8 mouse cellular contexts compared by ENCODE assay signal in genomic region chr10:84441434-84441785, GRCm38 (mm10). TPM values are rescaled to one million over a fixed set of nuclear protein-coding genes. Genes with fewer than 3 reads are reported as not detected.
A peak's percentile ranks its signal among the peaks of the same experiment; 100 is the strongest.
DNase-seq lines count a peak whose midpoint lies in the region; ATAC-seq and TF ChIP-seq lines count a peak whose summit lies in the region.

No protein-coding gene starts in this region.

- peak; percentile 50 for DNase-seq in lung, embryonic 14.5 days
- DNase-seq in lung, postnatal 36 days = no peak
- DNase-seq in kidney, postnatal 0 days (ENCODE audit: low spot score) = peak; percentile 44
- DNase-seq in spleen, postnatal 4 days (ENCODE audit: low spot score in 2 of 2) = no peak
- DNase-seq in cerebellum, adult 11 months = no peak
- DNase-seq in layer of hippocampus, adult 8-10 months (ENCODE audit: low spot score in 2 of 2) = no peak

- peak overlapping the region; percentile 98 for H3K27ac ChIP-seq in lung, embryonic 14.5 days (ENCODE audit: low read depth)
- H3K27ac ChIP-seq in embryonic facial prominence, embryonic 13.5 days = peak overlapping the region; percentile 98
- H3K27ac ChIP-seq in kidney, postnatal 0 days = peak overlapping the region; percentile 96
- peak overlapping the region; percentile 93 for H3K27ac ChIP-seq in olfactory bulb, adult 2 months (ENCODE audit: insufficient read depth, low read depth, low read length)

- no peak for TF ChIP-seq POLR2A in olfactory bulb, adult 2 months (IDR thresholded peaks at IDR 0.05; ENCODE audit: insufficient read depth, low read depth, low read length)

- H3K4me1 ChIP-seq in lung, embryonic 14.5 days (ENCODE audit: insufficient read depth) = peaks cover 17% of the 10 kb centered on the region
- peaks cover 49% of the 10 kb centered on the region for H3K4me1 ChIP-seq in embryonic facial prominence, embryonic 13.5 days
- H3K4me1 ChIP-seq in kidney, postnatal 0 days (replicated peaks; ENCODE audit: insufficient read depth, low read length) = peaks cover 30% of the 10 kb centered on the region
- peaks cover 24% of the 10 kb centered on the region for H3K4me1 ChIP-seq in olfactory bulb, adult 2 months (ENCODE audit: control insufficient read depth, insufficient read depth, low read length)

- H3K9me3 ChIP-seq in lung, embryonic 14.5 days (ENCODE audit: low read depth, low read length) = no peaks in the 10 kb centered on the region
- no peaks in the 10 kb centered on the region for H3K9me3 ChIP-seq in embryonic facial prominence, embryonic 13.5 days
- H3K9me3 ChIP-seq in kidney, postnatal 0 days (replicated peaks; ENCODE audit: low read length) = no peaks in the 10 kb centered on the region

- no peaks in the 10 kb centered on the region for H3K36me3 ChIP-seq in lung, embryonic 14.5 days (ENCODE audit: insufficient read depth)
- no peaks in the 10 kb centered on the region for H3K36me3 ChIP-seq in embryonic facial prominence, embryonic 13.5 days
- no peaks in the 10 kb centered on the region for H3K36me3 ChIP-seq in kidney, postnatal 0 days (ENCODE audit: insufficient read depth, low read length)

- 3% methylated on average over 7 of the region's 7 CpGs for WGBS in lung, embryonic 14.5 days
- WGBS in embryonic facial prominence, embryonic 13.5 days = under 1% methylated on average over 7 of the region's 7 CpGs
- WGBS in kidney, postnatal 0 days = under 1% methylated on average over 7 of the region's 7 CpGs
- WGBS in olfactory bulb, adult 2 months = 3% methylated on average over 7 of the region's 7 CpGs

- peaks cover 3% of the 10 kb centered on the region; the same call in 1 of the 2 replicates for H3K27me3 ChIP-seq in lung, embryonic 14.5 days (ENCODE audit: insufficient read depth, low read length)
- H3K27me3 ChIP-seq in embryonic facial prominence, embryonic 13.5 days = no peaks in the 10 kb centered on the region
- no peaks in the 10 kb centered on the region for H3K27me3 ChIP-seq in kidney, postnatal 0 days (ENCODE audit: insufficient read depth, low read length)

- peak overlapping the region; percentile 72 for H3K4me2 ChIP-seq in lung, embryonic 14.5 days
- peak overlapping the region; percentile 90 for H3K4me2 ChIP-seq in embryonic facial prominence, embryonic 13.5 days
- H3K4me2 ChIP-seq in kidney, postnatal 0 days (ENCODE audit: low read length) = peak overlapping the region; percentile 92

- ATAC-seq in lung, embryonic 14.5 days (ENCODE audit: insufficient read depth) = peak; percentile 9; the same call in 1 of the 2 replicates
- no peak for ATAC-seq in embryonic facial prominence, embryonic 13.5 days (ENCODE audit: insufficient number of reproducible peaks, insufficient read depth, low FRiP score, low TSS enrichment, low read depth)
- no peak; the same call in 1 of the 2 replicates for ATAC-seq in kidney, postnatal 0 days (replicated peaks; ENCODE audit: low FRiP score, low read depth)

- H3K4me3 ChIP-seq in lung, embryonic 14.5 days (ENCODE audit: low read depth, low read length) = peak overlapping the region; percentile 70
- peak overlapping the region; percentile 84 for H3K4me3 ChIP-seq in embryonic facial prominence, embryonic 13.5 days
- H3K4me3 ChIP-seq in kidney, postnatal 0 days (replicated peaks; ENCODE audit: low read depth, low read length) = peak overlapping the region; percentile 86
- H3K4me3 ChIP-seq in olfactory bulb, adult 2 months (ENCODE audit: insufficient read depth, low read depth, low read length) = peak overlapping the region; percentile 79

- TF ChIP-seq CTCF in lung, embryonic 14.5 days (IDR thresholded peaks at IDR 0.05; ENCODE audit: low read depth) = no peak
- no peak for TF ChIP-seq CTCF in kidney, postnatal 0 days (IDR thresholded peaks at IDR 0.05; ENCODE audit: low read depth)
- no peak for TF ChIP-seq CTCF in olfactory bulb, adult 2 months (IDR thresholded peaks at IDR 0.05; ENCODE audit: insufficient read depth, low read depth, low read length)

- H3K9ac ChIP-seq in lung, embryonic 14.5 days = peak overlapping the region; percentile 98
- H3K9ac ChIP-seq in embryonic facial prominence, embryonic 13.5 days = peak overlapping the region; percentile 100
- peak overlapping the region; percentile 97 for H3K9ac ChIP-seq in kidney, postnatal 0 days (ENCODE audit: low read depth, low read length)

RNA-seq across cellular contexts. Expression of gene Nuak1, which starts 1.0 kb away (rescaled TPM):
- polyA plus RNA-seq in lung, embryonic 14.5 days (2014; fragmentation: Nextera tagmentation; extraction: Ambion mirVana) = 1.5 and 1.8 TPM in 2 replicates
- 2.9 and 3.0 TPM in 2 replicates for polyA plus RNA-seq in embryonic facial prominence, embryonic 13.5 days (2015; fragmentation: Nextera tagmentation; extraction: Ambion mirVana)
- 2.3 and 2.4 TPM in 2 replicates for polyA plus RNA-seq in kidney, postnatal 0 days (2015; fragmentation: Nextera tagmentation; extraction: Ambion mirVana)
- not detected in 2 replicates for polyA plus RNA-seq in olfactory bulb, adult 2 months (2012; ENCODE audit: insufficient read depth, insufficient read length, low replicate concordance, missing spikeins)
- total RNA-seq in layer of hippocampus, adult 8-10 months (2022) = 10 to 100 TPM; 52.6 to 70.1 (median 59.9) TPM

Comparison
In these comparisons a context has a peak if more than half of its experiments do, and no peak if none do; other contexts are left out.
1. DNase-seq: peak in lung, embryonic 14.5 days (single experiment) and kidney, postnatal 0 days (single experiment); none in lung, postnatal 36 days (single experiment), spleen, postnatal 4 days (0 of 2), cerebellum, adult 11 months (single experiment) and layer of hippocampus, adult 8-10 months (0 of 2).
2. Peak in every context shown above with its lines, with median percentiles within 50 percentile points of each other: H3K27ac ChIP-seq, H3K4me2 ChIP-seq, H3K4me3 ChIP-seq and H3K9ac ChIP-seq.